Mouse (Mus musculus) kidney, embryonic 14.5 days (tissue): ENCODE results near the gene Lins1. TPM values are rescaled to one million over a fixed set of nuclear protein-coding genes. Genes with fewer than 3 reads are reported as not detected.

Experiments
- ATAC-seq: fragments of 200-750 bp; cut with Nextera tagmentation; 2 replicates; pipeline ENCODE4 v1.8.0; 2017; ENCODE audit warnings: moderate number of reproducible peaks, mild to moderate bottlenecking, moderate TSS enrichment, moderate library complexity; ENCODE audit not compliant: low FRiP score, low TSS enrichment
- H3K27ac ChIP-seq: fragments of 300-500 bp; sonication (generic); 2 replicates; pipeline ENCODE4 v1.5.1; 2014; ENCODE audit warnings: low read depth, mild to moderate bottlenecking, low read length, moderate library complexity, mixed read lengths
- H3K27me3 ChIP-seq: fragments of 300-500 bp; sonication (generic); 2 replicates; pipeline ENCODE4 v1.6.1; 2014; ENCODE audit warnings: mild to moderate bottlenecking, low read length; ENCODE audit not compliant: control insufficient read depth, insufficient read depth
- H3K36me3 ChIP-seq: fragments of 300-500 bp; sonication (generic); 2 replicates; pipeline ENCODE4 v1.6.1; 2014; ENCODE audit warnings: low read length, mixed read lengths; ENCODE audit not compliant: control insufficient read depth, insufficient read depth
- H3K4me1 ChIP-seq: fragments of 300-500 bp; sonication (generic); 2 replicates; pipeline ENCODE4 v1.6.1; 2014; ENCODE audit warnings: low read length, mixed read lengths; ENCODE audit not compliant: control insufficient read depth, insufficient read depth
- H3K4me2 ChIP-seq: fragments of 300-500 bp; sonication (generic); replicated peaks from 2 replicates; pipeline ENCODE4 v1.6.1; 2014; ENCODE audit warnings: low read depth, mild to moderate bottlenecking, low read length
- H3K4me3 ChIP-seq: fragments of 300-500 bp; sonication (generic); 2 replicates; pipeline ENCODE4 v1.5.1; 2014; ENCODE audit warnings: mild to moderate bottlenecking, low read length
- H3K9ac ChIP-seq: fragments of 300-500 bp; sonication (generic); 2 replicates; pipeline ENCODE4 v1.6.1; 2014; ENCODE audit warnings: low read depth, mild to moderate bottlenecking, low read length, moderate library complexity
- H3K9me3 ChIP-seq: fragments of 300-500 bp; sonication (generic); 2 replicates; pipeline ENCODE4 v1.6.1; 2016; ENCODE audit warnings: low read length; ENCODE audit not compliant: control insufficient read depth
- WGBS: fragments of 180-500 bp; shearing (Covaris S2); extraction: QIAGEN DNeasy Blood & Tissue Kit; methylation state at CpG from one replicate; pipeline ENCODE4 v1.1.7; 2014; 5-methylcytosine and 5-hydroxymethylcytosine counted together
- polyA plus RNA-seq: library from polyadenylated mRNA; unstranded; fragments of >200 nt; fragmentation: Nextera tagmentation; extraction: Ambion mirVana; gene quantifications from 2 replicates; pipeline ENCODE4 v1.2.1, GENCODE M21; 2014

Lins1 gene
- polyA plus RNA-seq, 1 experiment from 2014 or later = 23.1 TPM

DNA sequence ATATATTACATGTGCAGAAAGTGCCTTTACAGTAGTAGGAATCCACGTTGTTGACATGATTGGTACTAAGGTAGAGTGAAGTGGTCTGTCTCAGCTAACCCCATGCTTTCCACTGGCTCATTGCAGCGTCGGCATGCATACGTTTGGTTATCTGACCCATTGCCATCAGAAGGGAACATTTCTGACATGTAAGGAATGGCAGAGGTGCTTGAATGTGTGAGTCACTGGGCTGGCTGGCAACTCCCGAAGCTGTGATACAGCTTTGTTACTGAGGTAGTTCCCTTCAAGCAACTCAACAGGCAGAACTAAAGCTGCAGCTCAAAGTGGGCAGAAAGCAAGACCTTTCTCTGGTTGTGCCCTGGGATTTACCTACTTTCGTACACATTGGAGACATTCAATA lies 45.3 kb downstream of the Lins1 start:
- Histone ChIP-seq H3K27me3 (no peaks in the 10 kb centered on the region), H3K4me2 (no peak overlapping the region), H3K36me3 (no peaks in the 10 kb centered on the region), H3K9me3 (no peaks in the 10 kb centered on the region), H3K4me3 (no peak overlapping the region), H3K9ac (no peak overlapping the region), H3K27ac (no peak overlapping the region), H3K4me1 (no peaks in the 10 kb centered on the region)
- WGBS = 88% methylated on average over 6 of the region's 6 CpGs
- no peak for ATAC-seq

- Histone ChIP-seq H3K9ac (no peak overlapping the region), H3K4me3 (no peak overlapping the region), H3K4me1 (no peaks in the 10 kb centered on the region), H3K27me3 (no peaks in the 10 kb centered on the region), H3K27ac (no peak overlapping the region), H3K4me2 (no peak overlapping the region), H3K36me3 (no peaks in the 10 kb centered on the region), H3K9me3 (no peaks in the 10 kb centered on the region)
- no peak for ATAC-seq
- WGBS = 91% methylated on average over 4 of the region's 4 CpGs
Observed at GRCm38 (mm10) chr7:66737418-66737817, 47.7 kb downstream of the Lins1 start.

DNA sequence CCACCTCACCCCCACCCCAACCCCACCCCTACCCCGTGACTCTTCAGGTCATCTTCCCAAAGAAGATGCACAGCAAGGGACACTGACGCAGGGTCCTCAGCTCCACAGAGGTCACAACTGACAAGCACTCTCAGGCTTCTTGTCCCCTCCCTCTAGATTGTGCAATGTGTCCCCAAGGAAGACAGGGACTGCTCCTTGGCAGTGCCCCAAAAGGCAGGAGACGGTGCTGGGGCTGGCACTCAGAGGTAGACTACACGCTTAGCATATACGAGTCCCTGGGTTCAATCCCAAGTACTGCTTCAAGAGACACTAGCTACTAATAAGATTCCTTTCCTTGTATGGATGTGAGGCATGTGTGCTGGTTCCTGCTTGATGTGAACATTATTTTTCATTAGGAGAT lies 51.3 kb downstream of the Lins1 start:
- H3K4me1 ChIP-seq = no peaks in the 10 kb centered on the region
- no peak overlapping the region for H3K27ac ChIP-seq
- H3K9ac ChIP-seq = no peak overlapping the region
- WGBS = 87% methylated on average over 5 of the region's 5 CpGs
- no peak overlapping the region for H3K4me3 ChIP-seq
- ATAC-seq = no peak
- H3K4me2 ChIP-seq = no peak overlapping the region
- H3K27me3 ChIP-seq = no peaks in the 10 kb centered on the region
- no peaks in the 10 kb centered on the region for H3K36me3 ChIP-seq
- no peaks in the 10 kb centered on the region for H3K9me3 ChIP-seq

DNA sequence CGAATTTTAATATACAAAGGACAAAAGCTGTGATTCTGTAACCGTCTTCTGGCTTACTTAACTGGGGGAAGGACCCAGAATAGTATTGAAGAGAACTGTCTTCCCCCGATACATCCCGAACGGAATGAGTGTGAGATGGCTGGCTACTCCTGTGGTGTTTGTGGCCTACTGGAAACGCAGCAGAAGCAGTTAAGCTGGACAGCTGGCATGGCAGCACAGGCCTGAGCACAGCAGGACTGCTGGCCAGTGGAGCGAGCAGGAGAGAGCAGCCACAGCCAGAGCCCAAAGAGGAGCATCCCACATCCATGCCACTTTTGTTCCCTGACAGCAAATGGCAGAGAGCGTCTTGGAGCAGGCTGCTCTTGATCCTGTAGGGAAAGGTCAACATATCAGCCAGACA lies 51.7 kb downstream of the Lins1 start:
- Histone ChIP-seq H3K9me3 (no peaks in the 10 kb centered on the region), H3K4me2 (no peak overlapping the region), H3K4me3 (no peak overlapping the region), H3K36me3 (no peaks in the 10 kb centered on the region), H3K27me3 (no peaks in the 10 kb centered on the region), H3K4me1 (no peaks in the 10 kb centered on the region), H3K9ac (no peak overlapping the region), H3K27ac (no peak overlapping the region)
- WGBS = 68% methylated on average over 8 of the region's 8 CpGs
- ATAC-seq = no peak

DNA sequence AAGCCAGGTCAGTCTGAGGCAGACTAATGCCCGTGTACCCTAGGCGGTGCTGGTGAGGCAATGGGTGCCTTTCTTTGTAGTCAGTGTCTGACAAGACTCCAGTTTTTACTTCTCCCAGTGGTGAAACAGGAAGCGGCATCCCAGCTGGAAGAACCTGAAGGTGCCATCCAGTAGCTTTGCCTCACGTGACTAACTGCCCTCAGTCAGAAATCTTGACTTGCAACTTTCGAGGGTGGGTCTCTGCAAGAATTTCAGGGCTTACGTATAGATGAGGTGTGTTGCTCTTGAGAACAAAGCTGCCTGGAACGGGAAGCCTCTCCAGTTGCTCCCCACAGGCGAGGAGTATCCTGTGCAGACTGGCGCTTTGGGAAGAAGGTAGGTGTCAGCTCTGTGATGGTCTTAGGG lies 53.7 kb downstream of the Lins1 start, which contains the start of gene Cers3:
TSS of gene Cers3 (plus strand) at position 128 of the 405 bp plus-strand sequence.
- Histone ChIP-seq H3K36me3 (no peaks in the 10 kb centered on the region), H3K9me3 (no peaks in the 10 kb centered on the region), H3K9ac (no peak within 1 kb of the TSS), H3K27me3 (no peaks in the 10 kb centered on the region), H3K4me2 (no peak within 1 kb of the TSS), H3K4me3 (no peak within 1 kb of the TSS), H3K27ac (no peak within 1 kb of the TSS), H3K4me1 (no peaks in the 10 kb centered on the region)
- 71% methylated on average over 9 of the region's 9 CpGs for WGBS
- no peak for ATAC-seq

DNA sequence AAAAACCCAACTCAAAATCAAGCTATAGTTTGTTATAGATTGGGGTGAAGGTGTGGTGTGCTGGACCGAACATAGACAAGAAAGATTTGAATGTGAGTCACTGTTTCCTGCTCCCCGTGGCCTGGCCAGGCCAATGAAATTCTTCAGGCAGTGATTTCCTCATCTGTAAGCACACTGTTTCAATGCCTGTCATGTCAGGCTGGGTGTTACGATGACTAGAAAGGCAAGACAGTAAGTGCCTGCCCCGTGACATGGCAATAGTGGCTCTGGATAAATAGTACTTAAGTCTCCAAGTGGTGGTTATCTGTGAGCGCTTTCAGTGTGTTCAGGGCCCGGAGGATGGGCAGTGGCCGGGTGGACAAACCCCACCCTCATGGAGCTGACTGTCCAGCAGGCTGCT lies 57.3 kb downstream of the Lins1 start:
- no peaks in the 10 kb centered on the region for H3K4me1 ChIP-seq
- H3K27me3 ChIP-seq = no peaks in the 10 kb centered on the region
- no peak for ATAC-seq
- no peak overlapping the region for H3K27ac ChIP-seq
- H3K9ac ChIP-seq = no peak overlapping the region
- no peaks in the 10 kb centered on the region for H3K36me3 ChIP-seq
- no peak overlapping the region for H3K4me2 ChIP-seq
- no peak overlapping the region for H3K4me3 ChIP-seq
- H3K9me3 ChIP-seq = no peaks in the 10 kb centered on the region
- WGBS = 81% methylated on average over 7 of the region's 7 CpGs

GRCm38 (mm10) chr7:66749998-66750397 lies 60.3 kb downstream of the Lins1 start:
- no peak overlapping the region for H3K27ac ChIP-seq

DNA sequence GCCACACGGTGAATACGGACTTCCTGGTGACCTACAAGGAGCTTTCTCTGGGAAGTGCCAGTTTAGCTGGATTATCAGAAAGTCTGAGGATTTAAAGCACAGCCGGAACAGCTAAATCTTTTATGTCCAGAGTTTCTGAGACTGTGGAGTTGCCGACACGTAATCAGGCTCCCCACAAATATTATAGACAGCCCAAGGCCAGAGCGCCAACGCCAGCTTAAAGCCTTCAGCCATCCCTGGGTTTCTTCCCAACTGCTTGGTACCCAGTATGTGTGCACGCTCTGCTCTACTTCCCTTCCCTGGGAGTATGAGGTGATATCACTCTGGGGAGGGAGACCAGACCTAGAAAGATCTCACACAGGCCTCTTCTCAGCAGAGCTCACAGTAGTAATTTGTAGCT lies 64.1 kb downstream of the Lins1 start:
- H3K4me1 ChIP-seq = no peaks in the 10 kb centered on the region
- WGBS = 87% methylated on average over 8 of the region's 8 CpGs
- no peak overlapping the region for H3K9ac ChIP-seq
- H3K4me2 ChIP-seq = no peak overlapping the region
- no peak overlapping the region for H3K27ac ChIP-seq
- no peak for ATAC-seq
- H3K9me3 ChIP-seq = no peaks in the 10 kb centered on the region
- H3K36me3 ChIP-seq = no peaks in the 10 kb centered on the region
- H3K27me3 ChIP-seq = no peaks in the 10 kb centered on the region
- no peak overlapping the region for H3K4me3 ChIP-seq

More at GRCm38 (mm10) chr7:66749998-66750397, 60.3 kb downstream of the Lins1 start:
- Histone ChIP-seq H3K27me3 (no peaks in the 10 kb centered on the region), H3K9me3 (no peaks in the 10 kb centered on the region), H3K4me3 (no peak overlapping the region), H3K4me2 (no peak overlapping the region), H3K4me1 (no peaks in the 10 kb centered on the region), H3K36me3 (no peaks in the 10 kb centered on the region), H3K9ac (no peak overlapping the region)
- no peak for ATAC-seq
- 74% methylated on average over 1 of the region's 1 CpGs for whole genome bisulfite sequencing

GRCm38 (mm10) chr7:66755611-66756010 lies 65.9 kb downstream of the Lins1 start:
- Histone ChIP-seq H3K4me1 (no peaks in the 10 kb centered on the region), H3K4me3 (no peak overlapping the region), H3K27me3 (no peaks in the 10 kb centered on the region), H3K9me3 (no peaks in the 10 kb centered on the region), H3K36me3 (no peaks in the 10 kb centered on the region), H3K9ac (no peak overlapping the region), H3K4me2 (no peak overlapping the region), H3K27ac (no peak overlapping the region)
- 87% methylated on average over 7 of the region's 7 CpGs for WGBS
- no peak for ATAC-seq
